Mouse (Mus musculus) layer of hippocampus, postnatal 36 days (tissue): ENCODE measurements around the gene Pla2g2d. TPM values are rescaled to one million over a fixed set of nuclear protein-coding genes. Genes with fewer than 3 reads are reported as not detected.
A peak's percentile ranks its signal among the peaks of the same experiment; 100 is the strongest.

ENCODE experiments used
- DNase-seq, 2 experiments: peaks; one replicate each; pipeline ENCODE4 v3.0.0; 2022
- total RNA-seq, 2 experiments: library from RNA; stranded (reverse); gene quantifications; 2 replicates each; pipeline ENCODE4 v1.2.3; 2021

Pla2g2d gene
- total RNA-seq = under 1 TPM; 0.23 to 0.40 TPM

DNA sequence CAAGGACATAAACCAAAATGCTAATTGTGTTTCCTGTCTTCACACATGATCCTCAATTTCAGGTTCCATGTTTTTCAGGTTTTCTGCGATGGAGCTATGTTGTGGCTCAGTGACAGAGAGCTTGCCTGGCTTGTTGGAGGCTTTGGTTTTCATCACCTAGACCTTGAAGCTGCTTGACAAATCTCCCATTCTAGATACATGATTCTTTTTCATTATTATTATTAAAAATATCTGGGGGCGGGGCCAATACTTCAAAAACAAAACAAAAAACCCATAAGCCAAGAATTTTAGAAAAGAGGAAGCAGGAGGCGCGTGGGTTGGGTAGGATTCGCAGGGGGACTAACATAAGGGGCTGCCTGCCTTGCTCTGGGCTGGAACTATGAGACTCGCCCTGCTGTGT lies at the start of gene Pla2g2d:
TSS of gene Pla2g2d (plus strand) at position 301 of the 400 bp plus-strand sequence.
- no peak for DNase-seq

DNA sequence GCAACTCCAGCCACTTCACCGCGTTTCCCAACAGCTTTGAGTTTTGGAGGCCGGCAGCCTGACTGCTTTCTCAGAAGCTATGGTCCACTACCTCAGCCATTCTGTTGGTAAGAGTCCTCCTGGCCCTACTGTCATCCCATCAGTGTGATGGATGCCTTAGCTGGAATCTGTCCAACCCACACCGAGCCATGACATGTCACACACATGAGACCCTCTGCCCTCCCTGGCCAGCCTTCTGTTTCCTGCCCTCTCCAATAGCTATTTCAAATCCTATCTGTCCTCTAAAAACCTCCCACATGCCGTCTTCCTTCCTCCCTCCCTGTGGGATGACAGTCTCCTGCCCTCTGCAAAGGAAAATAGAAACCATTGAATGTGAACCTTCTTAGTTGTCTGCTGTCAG lies 49.8 kb upstream of the Pla2g2d start:
- DNase-seq = no peak

DNA sequence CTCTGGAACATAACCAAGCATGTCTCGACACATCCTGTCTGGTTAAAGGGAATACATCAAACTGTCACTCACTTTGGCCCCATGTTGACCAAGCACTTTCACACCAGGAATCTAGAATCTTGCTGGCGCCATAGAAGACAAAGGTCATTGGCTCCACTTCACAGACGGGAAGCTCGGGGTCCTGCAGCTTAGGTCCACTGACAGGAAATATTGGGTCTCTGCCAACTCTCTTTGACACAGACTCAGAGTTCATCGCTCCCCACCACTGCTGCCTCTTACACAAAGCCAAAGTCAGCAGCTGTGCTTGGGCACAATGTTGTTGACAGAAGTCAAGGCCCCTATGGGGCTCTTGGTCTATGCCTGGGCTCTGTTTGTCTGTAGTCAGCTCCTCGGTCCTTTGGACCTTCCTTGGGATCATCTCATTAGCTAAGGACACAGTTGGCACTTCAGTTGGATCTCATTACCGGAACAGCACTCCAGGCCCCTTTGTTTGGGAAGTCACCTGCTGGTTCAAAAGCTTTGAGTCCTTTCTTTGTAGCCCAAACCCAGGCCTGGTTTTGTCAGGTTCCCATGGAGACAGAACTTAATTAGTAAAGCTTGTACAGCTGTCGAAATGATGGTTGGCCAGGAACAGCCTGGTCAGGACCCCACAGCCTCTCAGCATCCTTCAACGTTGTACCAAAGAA lies 46.4 kb upstream of the Pla2g2d start:
- DNase-seq = no peak

DNA sequence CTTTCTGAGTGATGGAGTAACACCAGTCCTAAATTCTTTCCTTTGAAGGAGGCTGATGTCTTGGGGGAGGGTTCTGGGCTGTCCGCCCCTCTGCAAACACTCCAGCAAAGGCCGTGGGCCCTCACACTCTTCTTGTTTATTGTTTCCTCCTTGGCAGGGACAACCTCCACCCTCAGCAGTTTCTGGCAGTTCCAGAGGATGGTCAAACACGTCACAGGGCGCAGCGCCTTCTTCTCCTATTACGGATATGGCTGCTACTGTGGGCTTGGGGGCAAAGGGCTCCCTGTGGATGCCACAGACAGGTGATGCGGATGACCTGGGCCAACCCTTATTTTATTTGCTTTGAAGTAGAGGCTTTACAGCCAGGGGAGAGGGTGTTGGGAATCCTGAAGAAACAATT lies 41.4 kb upstream of the Pla2g2d start:
- DNase-seq = no peak

DNA sequence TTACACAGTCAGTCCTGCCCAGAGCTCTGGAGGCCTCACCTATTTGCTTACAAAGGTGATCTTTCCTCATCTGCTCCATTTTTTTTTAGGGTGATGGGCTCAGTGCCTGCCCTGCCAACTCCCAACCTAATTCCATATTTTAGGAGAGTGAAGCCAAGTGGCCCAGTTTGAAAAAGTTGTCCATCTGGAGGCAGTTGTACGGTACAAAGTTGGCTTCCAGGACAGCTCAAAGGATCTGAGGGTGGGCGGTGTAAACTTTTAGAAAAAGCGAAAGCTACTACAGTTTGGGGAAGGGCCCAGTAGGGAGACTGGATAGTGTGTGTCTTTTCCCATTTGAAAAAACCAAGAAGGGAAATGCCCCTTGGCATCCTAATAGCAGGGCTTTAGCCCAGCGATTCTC lies 40.7 kb upstream of the Pla2g2d start:
- no peak for DNase-seq

DNA sequence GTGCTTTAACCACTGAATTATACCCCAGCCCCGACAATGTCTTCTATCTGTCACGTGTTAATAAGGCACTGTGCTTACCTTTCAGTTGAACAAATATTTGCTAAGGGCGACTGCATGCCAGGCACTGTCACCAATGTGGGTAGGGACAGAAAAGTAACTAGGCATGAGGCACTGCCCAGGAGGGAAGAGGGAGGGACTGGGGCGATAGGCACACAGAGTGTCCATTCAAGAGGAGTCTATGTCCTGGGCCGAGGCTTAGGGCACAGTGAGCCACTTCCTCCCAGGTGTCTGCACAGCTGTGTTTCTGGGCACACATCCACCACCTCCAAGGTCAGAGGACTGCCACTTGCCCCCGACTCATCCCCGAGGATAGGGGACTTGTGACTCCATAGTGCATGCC lies 38.5 kb upstream of the Pla2g2d start, which contains the start of gene Ubxn10:
TSS of gene Ubxn10 (minus strand) at position 137 of the 400 bp plus-strand sequence.
- no peak for DNase-seq

DNA sequence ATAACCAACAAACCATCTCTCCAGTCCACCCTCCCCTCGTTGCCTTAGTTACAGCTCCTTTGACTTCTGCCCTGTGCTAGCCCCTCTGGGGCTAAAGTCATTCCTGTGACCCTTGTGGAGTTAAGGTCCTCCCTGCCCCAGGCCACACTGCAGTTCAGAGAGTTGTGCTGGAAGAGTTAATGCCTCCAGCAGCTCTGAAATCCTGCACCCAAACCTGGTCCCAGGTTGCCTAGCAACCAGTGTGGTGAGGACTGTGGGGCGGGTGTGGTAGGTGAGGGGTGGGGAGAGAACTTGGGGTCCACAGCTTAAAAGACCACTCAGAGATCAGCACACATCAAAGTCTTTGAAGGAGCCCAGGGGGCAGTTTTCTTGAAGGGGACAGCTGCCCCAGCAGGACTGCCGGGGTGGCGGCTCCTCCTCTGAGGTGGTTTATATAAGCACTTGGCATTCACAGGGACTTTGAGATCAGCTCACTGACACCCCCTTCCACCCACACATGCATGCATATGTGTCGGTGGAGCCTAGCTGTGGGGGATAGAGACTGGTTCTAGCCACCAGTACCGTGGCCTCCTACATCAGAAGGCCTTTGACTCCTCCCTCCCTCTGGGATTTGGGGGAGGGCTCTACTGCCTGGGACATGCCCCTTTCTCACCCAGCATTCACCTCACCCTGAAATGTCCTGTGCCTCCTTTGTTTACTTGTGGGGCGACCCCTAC lies 36.2 kb upstream of the Pla2g2d start:
- peak in 1 of 2 experiments; percentile 40 for DNase-seq

DNA sequence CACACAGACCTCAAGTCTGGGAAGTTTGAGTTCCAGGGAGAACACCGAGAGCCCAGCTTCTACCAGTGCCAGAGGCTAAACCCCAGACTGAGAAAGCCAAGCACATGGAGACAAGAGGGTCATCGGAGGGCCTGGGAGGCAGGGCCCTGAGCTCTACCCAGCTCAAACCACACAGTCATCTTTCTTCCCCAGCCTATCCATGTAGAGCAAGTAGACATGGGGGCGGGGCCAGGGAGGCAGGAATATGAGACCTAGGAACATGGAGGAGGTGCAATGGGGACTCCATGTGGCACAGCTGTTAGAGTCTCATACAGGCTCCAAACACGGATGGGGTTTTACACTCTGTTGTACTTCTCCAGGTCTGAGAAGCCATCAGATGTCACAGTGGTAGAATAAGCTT lies 29.7 kb upstream of the Pla2g2d start:
- no peak for DNase-seq

DNA sequence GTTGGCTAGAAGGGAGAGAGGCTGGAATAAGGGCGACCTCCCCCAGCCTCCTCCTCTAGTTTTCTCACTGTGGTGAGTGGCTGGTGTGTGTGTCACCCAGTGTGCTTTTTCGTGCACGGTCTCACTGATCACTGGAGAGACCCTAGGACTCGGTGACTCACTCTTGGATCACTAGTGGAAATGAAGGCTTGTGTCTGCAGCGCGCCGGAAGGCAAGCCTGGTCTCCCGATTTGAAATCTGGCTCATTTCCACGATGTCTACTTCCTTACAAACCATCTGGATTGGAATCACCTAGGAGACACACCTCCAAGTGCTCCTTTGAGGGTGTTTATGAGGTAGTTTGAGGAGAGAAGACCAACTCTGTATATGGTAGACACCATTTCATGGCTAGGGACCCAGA lies 28.7 kb upstream of the Pla2g2d start:
- DNase-seq = no peak

DNA sequence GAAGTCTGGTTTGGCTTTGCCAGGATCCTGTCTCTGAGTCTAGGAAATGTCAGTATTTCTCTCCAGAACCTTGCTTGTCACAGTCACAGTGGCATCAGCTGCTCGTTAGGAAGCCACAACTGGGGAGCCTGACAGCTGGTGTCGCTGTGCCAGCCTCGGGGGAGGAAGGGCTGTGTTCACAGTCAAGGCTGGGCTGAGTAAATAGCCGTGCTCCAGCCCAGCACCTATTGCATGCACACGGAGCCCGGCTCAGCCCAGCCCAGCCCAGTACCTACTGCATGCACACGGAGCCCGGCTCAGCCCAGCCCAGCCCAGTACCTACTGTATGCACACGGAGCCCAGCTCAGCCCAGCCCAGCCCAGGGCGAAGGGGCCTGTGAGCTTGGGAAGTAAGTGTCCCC lies 27.7 kb upstream of the Pla2g2d start:
- no peak for DNase-seq

DNA sequence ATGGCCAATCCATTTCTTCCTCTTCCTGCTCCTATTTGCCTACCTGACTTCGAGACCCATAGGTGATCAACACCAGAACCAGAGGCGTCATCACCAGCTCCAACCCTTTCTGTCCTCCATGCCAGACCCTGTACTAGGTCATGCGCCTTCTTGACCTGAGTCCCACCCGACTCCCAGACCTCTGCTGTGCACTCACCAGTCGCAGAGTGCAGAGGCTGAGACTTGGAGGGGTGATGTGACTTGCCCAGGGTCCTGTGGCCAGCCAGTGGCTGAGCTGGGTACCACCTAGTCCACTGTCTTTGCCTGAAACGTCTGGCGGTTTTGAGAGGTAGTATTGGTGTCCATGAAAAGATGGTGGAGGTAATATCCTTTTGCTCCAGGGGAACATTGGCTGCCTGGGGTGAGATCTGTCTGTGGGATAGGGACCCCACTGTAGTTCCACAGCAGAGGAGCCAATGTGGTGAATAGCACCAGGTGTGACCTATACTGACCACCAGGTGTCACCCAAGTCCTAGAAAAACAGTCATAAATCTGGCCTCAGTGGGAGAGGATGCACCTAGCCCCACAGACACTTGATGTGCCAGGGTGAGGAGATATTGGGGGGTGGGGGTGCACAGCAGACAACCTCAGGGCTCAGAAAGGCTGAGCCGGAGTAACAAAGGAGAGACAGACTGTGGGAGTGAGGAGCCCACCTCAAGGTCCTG lies 27.0 kb upstream of the Pla2g2d start:
- DNase-seq = peak in 1 of 2 experiments; percentile 52

DNA sequence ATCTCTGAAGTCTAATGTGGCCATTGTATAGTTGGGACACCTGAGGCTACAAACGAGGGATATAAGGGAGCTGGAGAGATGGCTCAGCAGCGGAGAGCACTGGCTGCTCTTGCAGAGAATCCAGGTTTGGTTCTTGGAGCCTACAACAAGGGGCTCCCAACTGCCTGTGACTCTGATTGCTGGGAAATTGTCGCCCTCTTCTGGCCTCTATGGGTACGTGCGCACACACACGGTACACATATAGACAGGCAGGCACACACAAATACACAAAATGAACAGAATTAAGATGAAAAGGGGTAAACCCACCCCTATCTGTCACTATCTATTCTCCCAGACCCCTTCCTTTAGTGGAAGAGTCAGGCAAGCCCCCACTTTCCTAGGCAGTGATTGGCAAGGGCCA lies 22.9 kb upstream of the Pla2g2d start:
- DNase-seq = no peak

DNA sequence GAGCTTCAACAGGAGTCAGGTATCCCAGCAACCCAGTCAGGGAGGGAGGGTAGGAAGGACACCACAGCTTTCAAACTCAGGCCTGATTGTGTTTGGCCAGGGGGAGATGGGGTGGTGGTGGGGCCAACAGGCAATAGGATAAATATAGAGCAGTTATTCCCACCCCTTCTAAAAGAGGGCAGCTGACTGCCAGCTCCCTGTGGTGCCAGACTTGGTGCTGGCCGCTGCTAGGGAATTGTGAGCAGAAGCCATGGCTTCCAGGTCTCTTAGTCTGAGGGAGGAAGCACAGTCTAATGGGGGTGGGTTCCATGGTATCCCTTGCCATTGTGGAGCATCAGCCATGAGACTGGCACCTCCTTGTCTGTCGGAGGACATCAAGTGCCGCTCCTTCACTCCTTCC lies 21.9 kb upstream of the Pla2g2d start:
- DNase-seq = no peak

DNA sequence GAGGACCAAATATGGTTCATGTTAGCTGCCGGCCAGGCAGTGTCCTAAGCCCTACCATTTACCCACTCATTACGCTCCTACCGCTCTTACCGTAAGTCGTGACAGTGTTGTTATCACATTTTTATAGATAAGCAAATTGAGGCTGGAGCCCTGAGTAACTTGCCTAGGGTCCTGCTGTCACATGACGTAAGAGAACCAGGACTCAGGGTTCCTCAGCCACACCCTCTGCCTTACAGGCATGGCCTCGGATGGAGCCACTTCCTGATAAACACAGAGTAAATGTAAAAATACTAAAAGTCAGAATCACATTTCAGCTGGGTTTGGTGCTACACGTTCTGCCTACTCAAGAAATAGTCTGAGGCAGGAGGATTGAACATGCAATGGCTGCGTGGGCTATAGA lies 21.1 kb upstream of the Pla2g2d start:
- DNase-seq = no peak

DNA sequence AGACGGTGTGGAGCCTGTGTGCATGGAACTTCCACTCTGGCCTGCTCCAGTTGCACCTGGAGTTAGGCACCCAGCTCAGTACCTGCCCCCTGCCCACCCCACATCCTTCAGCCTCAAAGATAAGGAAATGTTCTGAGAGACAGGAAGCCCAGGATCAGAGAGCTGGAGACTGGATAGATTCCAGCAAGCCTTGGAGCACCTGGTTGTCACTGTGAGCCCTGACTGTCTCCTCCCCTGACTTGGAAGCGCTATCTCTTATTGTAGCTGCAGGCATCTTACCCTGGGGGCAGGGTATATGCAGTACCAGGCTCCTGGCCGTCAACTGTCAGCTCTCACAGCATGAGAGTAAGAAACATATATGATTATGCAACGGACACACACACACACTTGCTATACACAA lies 20.1 kb upstream of the Pla2g2d start:
- no peak for DNase-seq

DNA sequence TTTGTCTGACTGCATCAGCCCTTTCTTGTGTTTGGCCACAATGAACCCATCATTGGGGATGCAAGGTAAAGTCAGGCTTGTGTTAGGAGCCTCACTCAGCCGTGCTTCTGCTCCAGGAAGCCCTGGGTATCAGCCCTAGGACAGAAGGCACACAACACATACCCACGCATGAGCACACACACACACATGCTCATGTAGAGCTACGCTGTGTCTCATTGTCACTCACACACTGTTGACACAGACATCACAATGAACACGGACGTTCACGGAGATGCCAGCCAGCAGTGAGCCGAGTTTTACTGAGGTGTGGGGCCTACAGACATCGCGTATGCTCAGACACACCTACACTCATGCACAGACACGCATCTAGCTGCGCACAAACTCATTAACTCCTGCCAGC lies 19.6 kb upstream of the Pla2g2d start:
- peak in 1 of 2 experiments; percentile 13 for DNase-seq

DNA sequence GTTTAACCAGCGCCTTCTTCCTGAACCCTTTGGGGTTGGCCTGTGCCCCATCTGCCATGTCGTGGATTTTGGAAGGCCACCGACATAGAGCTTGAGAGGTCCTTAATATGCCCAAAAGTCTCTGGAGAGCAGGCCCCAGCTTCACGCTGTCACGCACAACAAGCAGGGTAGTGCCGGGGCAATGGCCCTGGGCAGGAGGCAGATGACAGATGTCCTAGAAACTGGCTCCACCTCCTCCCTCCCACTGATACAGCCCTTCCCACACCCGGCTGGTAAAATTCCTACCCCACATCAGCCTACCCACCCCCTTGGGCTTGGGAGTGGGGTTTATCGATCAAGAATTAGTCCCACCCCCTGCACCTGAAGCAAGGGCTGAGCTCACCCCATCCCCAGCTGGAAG lies 18.1 kb upstream of the Pla2g2d start, which contains the start of gene Pla2g2f:
TSS of gene Pla2g2f (minus strand) at position 211 of the 400 bp plus-strand sequence.
- no peak for DNase-seq

DNA sequence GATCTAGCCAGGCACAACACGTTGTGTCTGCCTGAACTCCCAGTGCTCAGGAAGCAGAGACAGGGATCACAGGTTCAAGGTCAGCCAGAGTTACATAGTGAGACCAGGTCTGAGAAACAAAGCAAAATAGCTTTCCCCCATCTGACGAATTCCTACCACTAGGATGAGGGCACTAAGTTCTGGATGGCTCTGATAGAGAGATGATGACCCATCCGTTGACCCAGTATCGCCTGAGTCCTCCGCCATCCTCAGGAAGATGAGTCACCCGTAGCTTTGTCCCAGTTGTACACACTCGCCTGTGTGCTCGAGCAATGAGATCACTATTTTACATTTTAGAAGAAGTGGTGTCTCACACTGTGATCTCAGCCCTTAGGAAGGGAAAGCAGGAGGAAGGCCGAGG lies 13.3 kb upstream of the Pla2g2d start:
- no peak for DNase-seq

DNA sequence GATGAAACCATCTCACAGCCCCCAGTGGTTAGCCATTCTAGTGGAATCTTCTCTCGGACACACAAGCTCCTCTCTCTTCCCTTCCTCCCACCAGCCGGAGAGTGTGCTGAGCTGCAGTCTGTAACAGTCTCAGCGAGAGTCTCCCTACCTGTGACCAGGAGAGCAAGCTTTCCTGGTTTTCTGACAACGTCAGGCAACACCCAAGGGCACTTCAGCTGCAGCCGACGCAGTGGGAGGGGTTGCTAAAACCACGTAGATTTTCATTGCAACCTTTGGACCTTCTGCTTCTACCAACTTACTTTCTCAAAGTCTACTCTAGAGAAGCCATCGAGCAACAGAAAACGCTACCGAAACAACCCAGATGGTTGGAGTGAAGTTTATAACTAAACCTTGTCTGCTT lies 3.6 kb upstream of the Pla2g2d start:
- no peak for DNase-seq

DNA sequence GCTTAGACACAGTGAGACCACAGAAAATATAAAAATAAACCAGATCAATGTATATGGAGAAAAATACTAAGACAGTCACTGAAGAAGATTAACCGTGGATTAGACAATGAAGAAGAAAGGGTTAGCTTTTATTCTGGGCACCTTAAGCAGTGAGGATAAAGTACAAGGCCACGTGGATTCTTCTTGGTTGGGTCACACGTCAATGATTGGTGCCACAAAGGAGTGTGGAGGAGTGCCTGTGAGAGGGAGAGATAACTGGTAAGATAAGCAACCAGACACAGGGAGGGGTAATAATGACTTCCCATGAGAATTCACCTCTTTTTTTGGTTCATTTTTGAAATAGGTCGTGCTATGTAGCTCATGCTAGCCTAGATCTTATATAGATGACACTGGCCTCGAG lies 3.1 kb upstream of the Pla2g2d start:
- DNase-seq = no peak

DNA sequence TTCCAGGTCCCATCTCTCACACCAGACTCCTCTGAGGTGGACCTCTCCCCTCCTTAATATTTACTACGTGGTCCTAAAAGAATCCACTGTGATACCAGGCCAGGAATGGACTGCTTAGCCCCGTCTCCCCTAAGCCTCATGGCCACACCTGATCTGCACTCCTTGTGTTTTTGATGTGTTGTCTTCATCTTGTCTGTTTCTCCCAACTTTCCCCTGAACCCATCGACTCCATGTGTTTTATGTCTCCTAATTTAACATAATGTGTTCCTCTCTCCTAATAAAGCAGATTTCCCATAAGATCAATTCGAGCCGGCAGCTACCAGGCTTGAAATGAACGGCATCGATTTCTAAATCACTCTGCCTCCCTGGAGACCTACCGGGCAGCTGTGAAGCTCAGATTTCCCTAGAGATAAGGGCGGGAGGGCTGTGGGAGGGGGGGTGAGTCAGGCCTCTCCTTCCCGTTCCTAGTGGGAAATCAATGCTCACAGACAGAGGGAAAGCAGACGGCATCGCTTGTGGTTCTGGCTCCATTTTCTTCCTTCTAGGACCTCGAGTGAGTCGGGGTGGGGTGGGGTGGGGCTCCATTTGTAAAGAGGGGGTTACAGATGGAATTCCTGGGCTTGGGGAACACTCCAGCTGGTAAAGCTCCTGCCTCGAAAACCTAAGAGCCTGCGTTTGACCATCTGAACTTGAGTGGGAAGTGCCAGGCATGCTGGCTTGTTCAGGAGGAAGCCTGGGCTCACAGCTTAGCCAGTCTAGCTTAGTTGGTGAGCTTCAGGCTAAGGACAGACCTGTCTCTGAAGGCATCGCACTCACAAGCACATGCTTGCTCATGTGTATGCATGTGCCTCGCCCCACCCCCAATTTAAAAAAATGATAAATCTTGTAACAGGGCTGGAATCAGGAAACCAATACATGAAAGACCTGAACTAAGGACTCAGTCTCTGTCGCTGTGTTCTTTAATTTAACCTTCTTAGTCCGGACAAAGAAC lies 2.2 kb downstream of the Pla2g2d start:
- DNase-seq = no peak

DNA sequence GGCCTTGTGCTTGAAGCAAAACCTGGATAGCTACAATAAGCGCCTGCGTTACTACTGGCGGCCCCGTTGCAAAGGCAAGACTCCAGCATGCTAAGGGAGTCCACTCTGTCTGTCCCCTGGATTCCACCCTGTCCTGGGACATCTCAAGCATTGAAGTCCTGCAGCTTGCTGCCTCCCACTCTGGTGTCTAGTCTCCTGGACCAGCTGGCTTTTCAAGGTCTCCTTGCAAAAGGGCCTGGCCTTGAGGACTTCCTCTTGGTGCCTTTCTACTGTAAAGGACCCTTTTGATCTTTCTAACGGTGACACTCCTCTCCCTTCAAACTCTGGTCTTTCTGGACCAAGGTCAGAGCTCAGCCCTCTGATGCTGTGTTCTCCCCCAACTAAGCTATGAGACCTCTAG lies 4.8 kb downstream of the Pla2g2d start:
- DNase-seq = no peak
